Mouse (Mus musculus): ENCODE data around the gene Mmp11.
A peak's percentile ranks its signal among the peaks of the same experiment; 100 is the strongest.

Mmp11 gene

GRCm38 (mm10) chr10:75935680-75936541 is at the start of gene Mmp11:
Gene Mmp11 (minus strand): TSS chr10:75936496.
- peak; percentile 70 for DNase-seq (ENCODE audit: extremely low read depth, low read depth)

- DNase-seq (ENCODE audit: extremely low read depth, low read depth), result no peak
These were observed 43.1 kb upstream of the Mmp11 start for GRCm38 (mm10) chr10:75979432-75979831.

GRCm38 (mm10) chr10:75978835-75979157 is 42.5 kb upstream of the Mmp11 start:
- DNase-seq (ENCODE audit: extremely low read depth, low read depth), result no peak

DNA sequence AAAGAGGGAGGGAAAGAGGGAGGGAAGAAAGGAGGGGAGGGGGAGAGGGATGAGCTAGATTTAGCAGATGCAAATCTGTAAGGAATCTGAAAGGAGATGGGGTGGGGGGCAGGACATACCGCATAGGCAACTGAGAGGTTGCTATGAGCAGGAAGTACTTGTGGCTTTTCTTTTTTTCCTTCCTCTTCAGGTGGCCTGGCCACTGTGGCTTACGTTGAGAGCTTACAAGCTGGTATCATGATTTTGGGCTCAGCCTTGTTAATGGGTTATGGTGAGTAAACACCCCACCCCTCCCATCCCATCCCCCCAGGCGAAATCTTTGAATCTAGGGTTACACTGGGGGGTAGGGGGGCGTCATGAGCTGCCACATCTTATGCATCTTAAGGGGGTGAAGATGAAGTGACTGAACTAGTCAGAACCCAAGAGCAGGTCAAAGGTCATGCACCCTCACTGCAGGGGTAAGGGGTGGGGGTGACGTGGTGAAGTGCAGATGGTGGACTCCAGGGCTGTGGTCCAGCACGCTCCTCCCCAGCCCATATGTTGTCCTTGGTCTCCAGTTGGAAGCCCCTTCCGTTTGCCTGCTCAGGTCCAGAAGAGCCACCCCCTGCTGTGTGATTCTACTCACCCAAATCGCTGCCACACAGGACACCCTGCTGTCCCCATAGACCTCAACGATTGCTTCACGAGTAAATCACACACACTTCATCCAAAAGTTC is 42.0 kb upstream of the Mmp11 start:
- DNase-seq (ENCODE audit: extremely low read depth, low read depth), result no peak

- peak; percentile 28 for DNase-seq (ENCODE audit: extremely low read depth, low read depth)
These were observed 38.9 kb upstream of the Mmp11 start for GRCm38 (mm10) chr10:75975216-75975615.

- no peak for DNase-seq (ENCODE audit: extremely low read depth, low read depth)
These were observed 37.5 kb upstream of the Mmp11 start for GRCm38 (mm10) chr10:75973846-75974245.

- DNase-seq (ENCODE audit: extremely low read depth, low read depth), result no peak
These were observed 18.1 kb upstream of the Mmp11 start, which contains the start of gene Gm5134 for GRCm38 (mm10) chr10:75954381-75954811. Gene Gm5134 (plus strand): TSS chr10:75954514.

GRCm38 (mm10) chr10:75951424-75952050 is 15.2 kb upstream of the Mmp11 start:
- DNase-seq (ENCODE audit: extremely low read depth, low read depth), result peak; percentile 32

DNA sequence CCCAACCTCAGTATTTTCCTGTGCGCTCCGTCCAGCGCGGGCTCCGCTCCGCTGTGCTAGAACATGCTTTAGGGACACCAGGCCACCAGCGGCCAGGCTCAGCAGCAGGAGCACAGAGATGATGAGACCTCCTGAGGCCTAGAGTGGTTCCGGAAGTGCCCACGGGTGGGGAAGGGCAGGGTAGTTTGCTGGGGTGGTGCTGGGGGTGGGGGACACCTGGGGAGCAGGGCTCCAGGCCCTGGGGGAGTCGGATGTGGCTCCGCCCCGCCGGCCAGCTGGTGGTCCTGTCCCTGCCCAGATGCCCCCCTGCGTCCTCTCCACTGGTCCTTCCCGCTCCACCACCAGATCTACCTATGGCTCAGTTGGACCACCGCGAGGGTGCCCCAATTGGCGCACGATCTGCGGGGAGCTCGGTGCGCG is 14.5 kb upstream of the Mmp11 start:
- DNase-seq (ENCODE audit: extremely low read depth, low read depth), result no peak

- DNase-seq (ENCODE audit: extremely low read depth, low read depth), result no peak
These were observed 13.1 kb upstream of the Mmp11 start for GRCm38 (mm10) chr10:75949053-75950045.

GRCm38 (mm10) chr10:75948079-75948478 is 11.8 kb upstream of the Mmp11 start:
- DNase-seq (ENCODE audit: extremely low read depth, low read depth), result no peak

GRCm38 (mm10) chr10:75945896-75946295 is 9.6 kb upstream of the Mmp11 start:
- DNase-seq (ENCODE audit: extremely low read depth, low read depth), result no peak

- DNase-seq (ENCODE audit: extremely low read depth, low read depth), result no peak
These were observed 8.9 kb upstream of the Mmp11 start for GRCm38 (mm10) chr10:75945213-75945612.

DNA sequence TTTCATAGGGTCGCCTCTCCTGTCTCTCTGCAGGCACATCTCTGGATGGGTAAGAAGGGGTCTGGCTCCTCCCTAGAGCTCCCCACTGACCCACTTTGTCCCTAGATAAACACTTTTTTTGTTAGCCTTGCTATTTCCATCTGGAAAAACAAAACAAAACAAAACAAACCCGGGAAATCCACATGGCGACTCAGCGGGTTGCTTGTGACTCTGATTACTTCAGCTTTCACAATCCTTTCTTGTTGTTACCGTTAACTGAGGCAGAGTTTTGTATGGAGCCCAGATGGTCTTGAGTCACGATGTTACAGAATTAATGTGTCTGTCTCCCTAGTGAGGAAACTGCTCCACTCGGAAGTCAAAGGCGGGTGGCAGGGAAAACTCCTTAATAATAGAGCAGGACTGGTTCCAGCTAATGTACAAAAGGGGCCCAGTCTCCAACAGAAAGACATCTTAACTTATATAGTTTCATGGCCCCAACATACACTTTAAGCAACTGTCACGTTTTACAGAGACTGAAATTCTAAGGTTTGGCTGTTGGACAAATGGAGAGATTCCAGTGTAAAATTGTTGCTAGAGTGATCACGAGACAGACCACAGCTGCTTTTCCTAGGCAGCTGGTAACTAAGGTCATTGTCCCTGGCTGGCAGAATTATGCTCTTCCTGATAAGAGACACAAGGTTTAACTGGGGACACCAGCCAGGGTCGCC is 7.9 kb upstream of the Mmp11 start:
- DNase-seq (ENCODE audit: extremely low read depth, low read depth), result no peak

- DNase-seq (ENCODE audit: extremely low read depth, low read depth), result no peak
These were observed 6.6 kb upstream of the Mmp11 start, which contains the start of gene Vpreb3 for GRCm38 (mm10) chr10:75942736-75943477. Gene Vpreb3 (plus strand): TSS chr10:75943057.

GRCm38 (mm10) chr10:75941042-75941824 is 4.9 kb upstream of the Mmp11 start:
- DNase-seq (ENCODE audit: extremely low read depth, low read depth), result no peak

GRCm38 (mm10) chr10:75940520-75940919 is 4.2 kb upstream of the Mmp11 start, which contains the start of gene Gm867:
Gene Gm867 (minus strand): TSS chr10:75940672.
- DNase-seq (ENCODE audit: extremely low read depth, low read depth), result no peak

- DNase-seq (ENCODE audit: extremely low read depth, low read depth), result no peak
These were observed 3.4 kb upstream of the Mmp11 start for GRCm38 (mm10) chr10:75939481-75940234.
